Mouse (Mus musculus) embryonic fibroblast, embryonic 13.5 days (primary cell): Measurements from ENCODE around the gene Ruvbl2.

Experiments used
- CTCF ChIP-seq: IDR thresholded peaks from 2 replicates; pipeline ENCODE4 v1.5.1; 2011; ENCODE audit warnings: mild to moderate bottlenecking, control low read depth, low read length, moderate library complexity, borderline replicate concordance; ENCODE audit not compliant: insufficient read depth
- POLR2A ChIP-seq: IDR thresholded peaks from 2 replicates; pipeline ENCODE4 v1.6.1; 2011; ENCODE audit warnings: low read depth, mild to moderate bottlenecking, control low read depth, low read length, moderate library complexity

GRCm38 (mm10) chr7:45403532-45404261 lies 34.2 kb downstream of the Ruvbl2 start:
- no peak for TF ChIP-seq CTCF
- TF ChIP-seq POLR2A, result no peak
